Mouse (Mus musculus) ES-Bruce4 (cell line): Measurements from ENCODE around the gene Clic5.
A peak's percentile ranks its signal among the peaks of the same experiment; 100 is the strongest.

Experiments
- CTCF ChIP-seq: IDR thresholded peaks from one replicate; pipeline ENCODE4 v1.8.1; 2011; ENCODE audit warnings: low read depth, low read length
- EP300 ChIP-seq: IDR thresholded peaks from 2 replicates; pipeline ENCODE4 v1.6.1; 2011; ENCODE audit warnings: low read depth, low read length; ENCODE audit not compliant: insufficient read depth
- POLR2A ChIP-seq: IDR thresholded peaks from one replicate; pipeline ENCODE4 v1.8.1; 2011; ENCODE audit warnings: low read length; ENCODE audit not compliant: insufficient read depth

DNA sequence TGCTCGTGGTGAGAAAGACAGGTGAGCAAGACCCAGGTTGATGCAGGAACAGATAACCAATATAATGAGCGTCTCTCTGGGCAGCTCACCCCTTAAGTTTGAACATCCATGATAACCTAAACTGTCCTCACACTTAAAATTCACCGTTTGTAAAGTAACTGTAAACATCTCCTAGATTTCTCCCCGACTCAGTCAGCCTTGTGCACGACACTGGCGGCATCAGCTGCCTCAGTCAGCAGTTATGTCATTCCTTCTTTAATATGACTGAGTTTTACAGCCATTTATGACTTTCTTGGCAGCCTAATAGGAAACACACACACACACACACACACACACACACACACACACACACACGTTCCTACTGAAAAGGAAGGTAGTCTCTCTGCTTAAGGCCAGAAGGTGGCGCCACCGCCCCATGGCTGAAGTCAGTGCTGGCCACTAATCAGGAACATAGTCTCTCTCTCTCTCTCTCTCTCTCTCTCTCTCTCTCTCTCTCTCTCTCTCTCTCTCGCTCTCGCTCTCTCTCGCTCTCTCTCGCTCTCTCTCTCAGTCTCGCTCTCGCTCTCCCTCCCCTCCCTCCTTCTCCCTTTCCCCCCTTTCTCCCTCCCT lies 73.3 kb downstream of the Clic5 start:
- no peak for TF ChIP-seq EP300
- no peak for TF ChIP-seq POLR2A
- TF ChIP-seq CTCF, result peak; percentile 82
